Mouse (Mus musculus) urinary bladder, postnatal 36 days (tissue): Measurements from ENCODE around the gene Prrt2.
A peak's percentile ranks its signal among the peaks of the same experiment; 100 is the strongest.

Source experiments
- DNase-seq, 2 experiments: peaks; one replicate each; pipeline ENCODE4 v3.0.0; 2022; ENCODE audit warnings: low spot score in 2 of 2, mixed read lengths in 1 of 2

Gene Prrt2

GRCm38 (mm10) chr7:127020901-127021562, at the start of gene Prrt2, which contains the start of gene Gm42742:
Gene Prrt2 (minus strand): TSS chr7:127021211.
Gene Gm42742 (minus strand): TSS chr7:127021097.
- peak in 1 of 2 experiments; percentile 38 for DNase-seq

GRCm38 (mm10) chr7:127066317-127066716, 45.3 kb upstream of the Prrt2 start:
- no peak for DNase-seq

DNA sequence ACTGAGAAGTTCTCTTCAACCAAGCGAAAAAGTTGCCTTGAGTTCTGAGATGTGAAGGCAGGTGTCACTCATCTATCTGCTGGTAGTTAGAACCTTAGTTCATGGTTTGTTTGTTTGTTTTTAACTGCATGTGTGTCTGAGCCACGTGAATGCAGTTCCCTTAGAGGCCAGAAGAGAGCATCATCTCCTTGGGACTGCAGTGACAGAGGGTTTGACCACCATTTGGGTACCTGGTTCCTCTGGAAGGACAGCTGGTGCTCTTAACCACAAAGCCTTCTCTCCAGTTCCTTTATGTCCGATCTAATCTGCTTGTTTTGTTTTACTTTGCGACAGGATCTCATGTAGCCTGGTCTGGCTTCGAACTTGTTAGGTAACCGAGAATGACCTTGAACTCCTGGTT, 44.5 kb upstream of the Prrt2 start:
- DNase-seq, result no peak

DNA sequence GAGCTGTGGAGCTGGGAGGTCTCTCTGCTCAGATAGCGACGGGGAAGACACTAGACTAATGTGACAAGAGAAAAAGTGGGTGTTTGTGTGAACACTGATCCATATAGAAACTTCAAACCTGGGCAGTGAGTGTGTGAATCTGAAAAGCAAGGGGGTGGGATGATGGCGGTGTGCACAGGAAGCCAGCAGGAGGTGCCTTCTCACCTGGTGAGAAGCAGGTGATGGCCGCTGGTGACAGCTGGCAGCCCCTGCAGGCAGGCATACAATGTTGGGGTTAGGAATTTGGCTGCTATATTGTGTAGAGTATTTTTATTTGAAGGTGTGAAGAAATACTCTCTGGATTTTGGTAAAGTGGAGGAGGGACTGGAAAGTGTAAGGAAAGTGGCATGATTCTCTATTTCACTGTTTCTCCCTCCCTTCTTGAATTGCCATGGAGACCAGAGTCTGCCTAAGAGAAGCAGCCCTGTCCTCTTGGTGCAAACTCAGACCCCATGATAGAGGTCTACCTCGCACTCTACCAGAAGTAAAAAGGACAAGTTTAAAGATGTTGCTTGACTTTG, 34.1 kb upstream of the Prrt2 start:
- no peak for DNase-seq

DNA sequence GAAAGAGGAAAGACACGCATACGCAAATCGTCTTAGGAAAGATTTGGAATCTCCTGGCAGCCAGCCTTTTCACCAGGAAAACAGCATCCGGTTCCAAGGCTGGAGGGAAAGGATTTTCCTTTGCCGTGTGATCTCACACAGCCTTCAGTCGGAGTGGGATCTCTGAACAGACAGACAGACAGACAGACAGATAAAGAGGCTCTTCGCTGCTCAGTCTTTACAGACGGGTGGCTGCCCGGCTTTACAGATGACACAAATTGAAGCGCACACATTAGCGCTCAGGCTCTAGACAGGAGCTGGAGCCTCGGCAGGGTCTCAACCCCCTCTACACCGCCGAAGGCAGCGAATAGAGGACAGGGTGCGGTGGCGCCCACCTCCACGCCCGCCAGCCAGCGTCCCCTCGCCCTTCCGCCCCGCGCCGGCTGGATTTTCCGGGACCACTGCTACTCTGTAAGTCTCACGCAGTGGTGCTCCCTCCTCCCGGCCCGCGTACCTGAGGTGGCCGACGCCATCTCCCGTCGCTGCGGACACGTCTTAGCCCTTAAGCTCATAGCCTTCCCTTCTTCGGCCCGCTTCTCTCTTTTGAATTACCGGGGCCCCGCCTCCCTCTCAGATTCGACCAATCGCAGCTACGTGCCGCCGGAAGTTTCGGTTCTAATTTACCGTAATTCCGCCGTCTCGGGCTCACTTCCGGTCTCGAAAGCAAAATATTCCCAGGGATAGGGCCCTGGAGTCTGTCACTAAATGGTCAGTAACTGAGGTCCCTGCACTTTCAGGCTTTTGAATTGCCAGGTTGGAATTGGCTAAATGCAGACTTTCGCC, 21.1 kb upstream of the Prrt2 start, which contains the start of gene Kif22:
Gene Kif22, minus strand, starts transcription at position 621 of the 822 bp plus-strand sequence.
- peak; percentile 87 to 91 for DNase-seq

GRCm38 (mm10) chr7:127031244-127031643, 10.2 kb upstream of the Prrt2 start:
- no peak for DNase-seq

DNA sequence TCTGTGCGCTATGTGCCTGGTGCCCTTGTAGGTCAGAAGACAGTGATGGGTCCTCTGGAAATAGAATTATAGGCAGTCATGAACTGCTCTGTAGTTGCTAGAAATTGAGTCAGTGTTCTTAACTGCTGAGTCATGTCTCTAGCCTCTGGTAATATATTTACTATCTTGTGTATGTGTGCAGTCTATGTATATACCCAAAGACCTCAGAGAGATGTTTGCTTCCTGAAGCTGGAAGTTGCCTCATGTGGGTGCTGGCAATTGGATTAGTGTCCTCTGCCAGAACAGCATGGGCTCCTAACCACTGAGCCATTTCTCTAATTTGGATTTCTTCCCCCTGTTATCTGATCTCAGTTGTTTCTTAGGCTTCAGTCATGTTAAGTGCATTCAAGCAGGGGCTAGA, 9.2 kb upstream of the Prrt2 start:
- DNase-seq, result no peak

- no peak for DNase-seq
Observed at GRCm38 (mm10) chr7:127027885-127028284, 6.9 kb upstream of the Prrt2 start.

GRCm38 (mm10) chr7:127026984-127027726, 6.1 kb upstream of the Prrt2 start, which contains the start of gene Maz:
Gene Maz (minus strand): TSS chr7:127027037.
- DNase-seq, result peak; percentile 98 to 99

- DNase-seq, result no peak
Observed at GRCm38 (mm10) chr7:127026616-127026983, 5.6 kb upstream of the Prrt2 start.

DNA sequence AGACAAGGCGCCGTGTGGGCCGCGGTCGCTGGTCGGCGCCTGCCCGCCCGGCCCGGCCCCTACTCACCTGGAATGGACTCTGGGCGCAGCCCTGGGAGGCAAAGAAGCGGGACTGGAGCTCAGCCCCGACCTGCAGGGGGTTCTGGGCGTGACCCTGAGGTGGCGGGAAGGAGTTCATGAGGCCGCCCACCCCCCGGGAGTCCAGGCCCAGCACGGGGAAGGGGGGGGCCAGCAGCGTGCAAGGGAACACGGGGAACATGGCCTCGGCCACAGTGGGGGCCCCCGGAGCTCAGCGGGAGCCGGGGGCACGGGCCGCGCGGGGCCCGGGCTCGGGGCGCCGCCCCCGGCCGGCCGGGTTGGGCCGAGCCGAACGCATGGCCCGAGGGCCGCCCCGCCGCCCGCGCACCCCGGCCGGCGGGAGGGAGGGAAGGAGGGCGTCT, 5.2 kb upstream of the Prrt2 start:
- DNase-seq, result peak; percentile 40 to 54

GRCm38 (mm10) chr7:127025556-127026160, 4.6 kb upstream of the Prrt2 start:
- DNase-seq, result peak in 1 of 2 experiments; percentile 28

DNA sequence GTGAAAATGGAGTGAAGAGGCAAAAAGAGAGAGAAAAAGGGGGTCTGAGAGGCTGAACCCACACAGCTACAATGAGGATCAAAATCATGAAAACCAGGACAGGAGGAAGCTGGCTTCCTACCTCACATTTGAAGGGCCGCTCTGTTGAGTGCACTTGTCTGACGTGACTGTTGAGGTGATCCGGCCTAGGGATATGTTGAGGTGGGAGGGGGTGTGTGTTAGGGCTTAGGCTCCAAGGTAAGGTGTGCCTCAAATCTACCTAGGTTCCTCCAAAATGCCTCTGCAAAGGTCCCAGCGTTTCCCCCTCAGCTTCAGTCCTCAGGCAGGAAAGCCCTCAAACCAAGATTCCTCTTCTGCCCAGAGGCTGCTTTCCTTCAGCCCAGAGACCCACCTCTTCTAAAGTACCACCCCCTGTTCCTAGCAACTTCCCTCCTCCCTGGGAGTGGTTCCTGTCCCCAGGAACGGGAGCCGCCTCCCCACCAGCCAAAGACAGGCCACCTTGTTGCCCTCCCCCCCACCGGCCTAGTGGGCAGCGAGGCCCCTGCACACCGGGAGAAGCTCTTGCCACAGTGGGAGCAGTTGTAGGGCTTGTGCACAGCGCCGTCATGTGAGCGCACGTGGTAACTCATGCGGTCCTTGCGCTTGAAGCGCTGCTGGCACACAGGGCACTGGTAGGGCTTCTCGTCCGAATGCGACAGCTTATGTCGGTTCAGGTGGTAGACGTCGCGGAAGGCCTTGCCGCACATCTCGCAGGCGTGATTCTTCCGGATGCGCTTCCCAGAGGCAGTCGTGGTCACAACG, 3.9 kb upstream of the Prrt2 start:
- peak; percentile 65 to 75 for DNase-seq

DNA sequence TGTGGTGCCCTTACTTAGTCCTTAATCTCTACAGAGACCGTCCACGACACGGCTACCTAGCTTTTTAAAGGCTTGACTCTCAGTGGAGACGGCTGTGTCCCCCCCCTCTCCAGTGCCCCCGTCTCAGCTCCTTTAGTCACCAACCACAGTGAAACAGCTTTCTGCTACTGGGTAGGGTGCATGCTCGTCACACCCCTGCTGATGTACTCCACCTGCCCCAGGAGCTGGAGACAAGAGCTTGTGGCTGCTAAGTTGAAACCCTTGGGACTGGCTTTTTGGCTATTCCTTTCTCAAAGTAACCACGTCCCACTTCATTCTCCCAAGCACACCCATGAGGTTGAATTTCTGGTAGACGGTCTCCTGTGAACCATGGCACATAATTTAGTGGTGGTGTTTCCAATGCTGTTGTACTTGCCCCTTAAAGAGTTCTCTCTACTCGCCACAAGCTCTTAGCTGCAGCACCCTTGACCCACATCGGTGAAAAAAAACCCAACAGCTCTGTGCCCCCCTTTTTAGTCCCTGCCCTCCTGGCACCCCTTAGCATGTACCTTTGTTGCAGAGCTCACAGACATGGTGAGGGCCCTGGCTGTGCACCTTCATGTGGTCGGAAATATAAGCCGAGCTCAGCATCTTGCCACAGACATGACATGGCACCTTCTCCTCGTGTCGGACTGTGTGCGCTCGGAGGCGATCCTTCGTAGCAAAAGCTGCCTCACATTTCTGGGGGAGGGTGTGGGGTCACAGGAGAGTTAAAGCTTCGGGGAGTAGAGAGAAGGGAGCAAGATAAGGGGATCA, 3.1 kb upstream of the Prrt2 start:
- no peak for DNase-seq

DNA sequence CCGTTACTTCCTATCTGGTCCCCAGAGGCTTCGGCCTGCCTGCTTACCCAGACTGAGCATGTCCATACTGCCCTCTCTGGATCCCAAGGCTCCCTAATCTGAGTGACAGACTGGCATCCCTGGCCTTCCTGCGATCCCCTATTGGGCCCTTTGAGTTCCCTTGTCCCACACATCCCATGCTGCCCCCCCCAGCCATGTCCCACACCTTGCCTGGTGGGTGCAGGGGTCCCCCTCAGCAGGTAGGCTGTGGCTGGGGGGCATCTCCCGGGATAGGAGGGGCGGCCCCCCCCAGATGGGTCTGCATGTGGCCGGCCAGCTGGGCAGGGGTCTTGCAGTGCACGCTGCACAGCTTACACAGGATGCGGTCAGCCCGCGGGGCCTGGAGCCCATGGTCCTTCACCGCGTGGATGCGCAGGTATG, 2.3 kb upstream of the Prrt2 start:
- DNase-seq, result no peak

- no peak for DNase-seq
Observed at GRCm38 (mm10) chr7:127022528-127023271, 1.7 kb upstream of the Prrt2 start.

DNA sequence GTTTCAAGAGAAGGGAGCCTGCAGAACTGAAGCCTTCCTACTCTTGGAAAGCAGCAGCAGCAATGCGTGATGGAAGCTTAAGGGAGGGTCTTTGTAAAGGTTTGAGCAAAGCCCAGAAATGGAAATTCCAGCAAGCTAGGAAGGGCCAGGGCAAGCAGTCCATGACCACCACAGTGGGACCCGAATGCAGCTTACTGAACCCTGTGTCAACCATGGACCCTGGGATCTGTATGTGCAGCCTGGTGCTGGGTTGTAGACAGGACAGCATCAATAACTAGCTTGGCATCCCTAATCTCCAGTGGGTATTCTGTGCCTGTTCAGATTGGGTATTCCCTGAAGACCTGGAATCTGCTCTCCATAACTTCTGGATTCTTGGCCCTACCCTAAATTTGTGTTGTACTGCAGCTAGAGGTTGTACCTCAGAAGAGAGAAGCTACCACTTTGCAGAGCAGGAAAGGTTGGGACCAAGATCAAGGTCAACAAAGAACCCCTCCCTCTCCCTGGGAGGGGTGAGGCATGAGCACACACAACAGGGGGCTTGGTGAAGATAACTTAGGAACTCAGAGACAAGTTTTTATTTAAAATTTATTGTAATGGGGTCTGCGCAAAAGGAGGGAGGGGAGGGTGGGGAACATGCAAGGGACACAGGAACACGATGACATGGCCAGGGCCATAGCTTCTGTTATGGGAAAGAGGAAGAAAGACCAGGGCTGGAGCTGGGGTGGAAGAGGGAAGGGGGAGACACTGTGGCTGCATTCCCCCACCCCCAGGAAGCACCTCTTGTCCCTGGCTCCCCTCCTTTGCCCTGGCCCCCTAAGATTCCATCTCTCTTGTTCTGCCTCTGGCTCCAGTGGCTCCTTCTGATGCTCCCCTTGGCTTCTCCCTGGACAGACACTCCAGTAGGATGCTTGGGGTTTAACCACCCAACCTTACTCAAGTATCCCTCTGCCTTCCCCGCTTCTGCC, 834 bp upstream of the Prrt2 start:
- DNase-seq, result no peak

DNA sequence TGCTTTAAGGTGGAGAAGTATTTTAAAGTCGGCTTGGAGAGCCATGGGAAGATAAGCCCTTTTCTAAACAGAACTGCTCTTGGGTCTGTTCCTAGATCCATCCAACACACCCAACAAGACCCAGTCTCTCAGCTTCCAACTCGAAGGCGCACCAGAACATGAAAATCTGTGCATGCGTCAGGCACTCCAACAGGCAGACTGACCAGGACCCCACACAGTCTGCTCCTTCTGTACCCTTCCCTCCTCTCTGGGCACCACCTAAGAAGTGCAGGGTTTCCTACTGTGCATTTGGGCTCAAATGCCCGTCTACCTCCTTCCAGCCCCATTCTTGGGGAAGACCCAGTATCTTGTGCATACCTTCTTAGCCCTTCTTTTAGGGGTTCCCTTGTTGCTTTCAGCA, 520 bp downstream of the Prrt2 start:
- DNase-seq, result no peak
